Mouse (Mus musculus) embryonic fibroblast, embryonic 13.5 days (primary cell): ENCODE data around the gene Itih4.
A peak's percentile ranks its signal among the peaks of the same experiment; 100 is the strongest.

ENCODE experiments used
- CTCF ChIP-seq: IDR thresholded peaks from 2 replicates; pipeline ENCODE4 v1.5.1; 2011; ENCODE audit warnings: mild to moderate bottlenecking, control low read depth, low read length, moderate library complexity, borderline replicate concordance; ENCODE audit not compliant: insufficient read depth
- POLR2A ChIP-seq: IDR thresholded peaks from 2 replicates; pipeline ENCODE4 v1.6.1; 2011; ENCODE audit warnings: low read depth, mild to moderate bottlenecking, control low read depth, low read length, moderate library complexity

DNA sequence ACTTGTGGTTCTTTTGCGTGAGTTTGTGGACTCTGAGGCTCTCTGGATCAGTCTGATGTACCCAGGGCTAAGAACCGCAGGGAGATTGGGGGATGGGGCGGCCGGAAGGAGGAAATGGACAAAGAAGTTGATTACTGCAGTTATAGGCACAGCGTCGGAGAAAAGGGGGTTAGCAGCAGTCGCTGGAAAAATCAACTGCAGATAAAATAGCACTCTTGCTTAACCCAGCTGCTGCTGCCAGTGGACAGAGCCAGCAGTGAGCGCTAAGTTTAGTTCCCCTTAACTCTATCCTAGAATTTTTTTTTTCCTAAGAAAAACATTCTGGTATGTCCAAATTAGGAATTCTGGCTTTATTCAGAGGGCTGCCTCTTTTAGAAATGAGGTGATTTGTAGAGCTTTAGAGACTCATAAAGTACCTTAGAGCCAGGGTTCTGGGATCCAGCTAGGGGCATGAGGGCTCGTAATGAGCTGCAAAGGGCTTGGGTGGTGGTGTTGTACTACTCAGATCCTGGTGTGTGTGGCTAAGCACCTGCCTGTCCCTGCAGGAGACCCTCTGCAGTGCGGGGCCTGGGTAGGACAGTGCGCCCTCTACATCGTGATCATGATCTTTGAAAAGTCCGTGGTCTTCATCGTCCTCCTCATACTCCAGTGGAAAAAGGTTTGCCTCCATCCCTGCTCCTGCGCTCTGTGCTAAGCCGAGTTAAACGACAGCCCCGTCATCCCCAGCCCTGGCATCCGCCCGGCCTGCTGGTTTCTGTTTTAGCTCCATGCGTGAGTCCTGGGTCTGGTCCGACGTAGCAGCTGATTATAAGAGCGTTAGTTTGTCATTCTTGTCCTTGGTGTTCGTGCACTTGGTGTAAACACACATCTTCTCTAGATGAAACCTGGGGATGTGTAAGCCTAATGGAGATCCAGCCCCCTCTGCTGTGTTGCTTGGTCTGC, 15.8 kb upstream of the Itih4 start:
- TF ChIP-seq CTCF (no peak), POLR2A (0 out of 2 replicates have a peak, but pooled peaks have one; percentile 4)
